In genomic region chr10:75872025-75872914, GRCm38 (mm10) we compare ENCODE assay signal across 8 mouse cellular contexts. TPM values are rescaled to one million over a fixed set of nuclear protein-coding genes. Genes with fewer than 3 reads are reported as not detected.
A peak's percentile ranks its signal among the peaks of the same experiment; 100 is the strongest.
DNase-seq lines count a peak whose midpoint lies in the region; ATAC-seq and TF ChIP-seq lines count a peak whose summit lies in the region.

No protein-coding gene starts in this region.

- peak overlapping the region; percentile 46 for H3K4me3 ChIP-seq in kidney, adult 2 months (ENCODE audit: insufficient read depth, low read depth, low read length)
- H3K4me3 ChIP-seq in cortical plate, adult 2 months (ENCODE audit: insufficient read depth, low read length): peak overlapping the region; percentile 30
- peak overlapping the region; percentile 25 for H3K4me3 ChIP-seq in hindbrain, postnatal 0 days (ENCODE audit: low read length)
- H3K4me3 ChIP-seq in midbrain, embryonic 14.5 days (replicated peaks; ENCODE audit: low read depth, low read length): peak overlapping the region; percentile 35

- H3K36me3 ChIP-seq in kidney, adult 2 months (ENCODE audit: control insufficient read depth, insufficient read depth, low read length): no peaks in the 10 kb centered on the region
- H3K36me3 ChIP-seq in hindbrain, postnatal 0 days (ENCODE audit: insufficient read depth, low read length): no peaks in the 10 kb centered on the region
- H3K36me3 ChIP-seq in midbrain, embryonic 14.5 days (ENCODE audit: control insufficient read depth, insufficient read depth, low read length): no peaks in the 10 kb centered on the region

- no peak overlapping the region for H3K27ac ChIP-seq in kidney, adult 2 months (ENCODE audit: insufficient read depth, low read depth, low read length)
- H3K27ac ChIP-seq in cortical plate, adult 2 months (ENCODE audit: insufficient read depth, low read length): no peak overlapping the region; the same call in 1 of the 2 replicates
- peak overlapping the region; percentile 81 for H3K27ac ChIP-seq in hindbrain, postnatal 0 days
- H3K27ac ChIP-seq in midbrain, embryonic 14.5 days (replicated peaks; ENCODE audit: low read depth, low read length): peak overlapping the region; percentile 89

- no peaks in the 10 kb centered on the region for H3K9me3 ChIP-seq in hindbrain, postnatal 0 days (ENCODE audit: low read length)
- no peaks in the 10 kb centered on the region for H3K9me3 ChIP-seq in midbrain, embryonic 14.5 days (ENCODE audit: control insufficient read depth, low read length)

- TF ChIP-seq POLR2A in kidney, adult 2 months (IDR thresholded peaks at IDR 0.05; ENCODE audit: low read depth, low read length): no peak
- TF ChIP-seq POLR2A in cortical plate, adult 2 months (IDR thresholded peaks at IDR 0.05; ENCODE audit: extremely low read depth, insufficient read depth, low read length): no peak

- no peak; the same call in 1 of the 2 replicates for ATAC-seq in hindbrain, postnatal 0 days
- no peak for ATAC-seq in midbrain, embryonic 14.5 days (ENCODE audit: low FRiP score, low TSS enrichment)
- no peak for ATAC-seq in cerebellum, adult (ENCODE audit: insufficient number of reproducible peaks, low FRiP score, low TSS enrichment)

- DNase-seq in kidney, adult 2 months: no peak
- DNase-seq in kidney, postnatal 14 days: no peak
- no peak for DNase-seq in hindbrain, postnatal 0 days (ENCODE audit: low spot score)
- DNase-seq in midbrain, embryonic 14.5 days: no peak
- no peak for DNase-seq in layer of hippocampus, postnatal 25 days (ENCODE audit: extremely low spot score in 1 of 2, low spot score in 1 of 2)
- DNase-seq in gastrocnemius, postnatal 36 days: no peak

- WGBS in kidney, adult 2 months: 48% methylated on average over 10 of the region's 10 CpGs
- whole genome bisulfite sequencing in hindbrain, postnatal 0 days: 32% methylated on average over 10 of the region's 10 CpGs
- 35% methylated on average over 10 of the region's 10 CpGs for WGBS in midbrain, embryonic 14.5 days

- intact Hi-C loops in gastrocnemius, postnatal 36 days (cut with DNase I): no loop called here

- peak overlapping the region; percentile 50 for H3K4me2 ChIP-seq in hindbrain, postnatal 0 days (ENCODE audit: low read depth, low read length)
- peak overlapping the region; percentile 63 for H3K4me2 ChIP-seq in midbrain, embryonic 14.5 days (ENCODE audit: low read length)

- peak overlapping the region; percentile 28; the same call in 1 of the 2 replicates for H3K9ac ChIP-seq in hindbrain, postnatal 0 days (replicated peaks; ENCODE audit: low read length)
- peak overlapping the region; percentile 41; the same call in 1 of the 2 replicates for H3K9ac ChIP-seq in midbrain, embryonic 14.5 days (replicated peaks; ENCODE audit: low read length)

- peaks cover 9% of the 10 kb centered on the region; the same call in 1 of the 2 replicates for H3K4me1 ChIP-seq in kidney, adult 2 months (ENCODE audit: control insufficient read depth, insufficient read depth, low read length)
- 0 out of 2 replicates have a peak, but pooled peaks cover 1% of the 10 kb centered on the region for H3K4me1 ChIP-seq in cortical plate, adult 2 months (ENCODE audit: control insufficient read depth, insufficient read depth, low read length)
- H3K4me1 ChIP-seq in hindbrain, postnatal 0 days (ENCODE audit: insufficient read depth, low read length): peaks cover 10% of the 10 kb centered on the region
- peaks cover 16% of the 10 kb centered on the region for H3K4me1 ChIP-seq in midbrain, embryonic 14.5 days (ENCODE audit: control insufficient read depth, insufficient read depth, low read length)

- TF ChIP-seq CTCF in kidney, adult 2 months (conservative IDR thresholded peaks at IDR 0.05; ENCODE audit: insufficient read depth, insufficient read length, low read depth, low read length): no peak
- no peak for TF ChIP-seq CTCF in cortical plate, adult 2 months (IDR thresholded peaks at IDR 0.05; ENCODE audit: extremely low read depth, insufficient read depth, low read length)
- no peak for TF ChIP-seq CTCF in hindbrain, postnatal 0 days (IDR thresholded peaks at IDR 0.05; ENCODE audit: low read depth)

- H3K27me3 ChIP-seq in kidney, adult 2 months (replicated peaks; ENCODE audit: control insufficient read depth, insufficient read depth, low read length): no peaks in the 10 kb centered on the region
- no peaks in the 10 kb centered on the region for H3K27me3 ChIP-seq in hindbrain, postnatal 0 days (ENCODE audit: insufficient read depth, low read length)
- no peaks in the 10 kb centered on the region for H3K27me3 ChIP-seq in midbrain, embryonic 14.5 days (ENCODE audit: control insufficient read depth, insufficient read depth, low read length)

RNA-seq across cellular contexts. Expression of gene Mif, which starts 12.2 kb away (rescaled TPM):
- polyA plus RNA-seq in kidney, adult 2 months (2012; rRNA removed): 3,280 and 4,796 TPM in 2 replicates
- polyA plus RNA-seq in cortical plate, adult 2 months (2012; rRNA removed): 1,035 and 1,146 TPM in 2 replicates
- 1,072 and 1,222 TPM in 2 replicates for total RNA-seq in hindbrain, postnatal 0 days (2014; rRNA removed)
- 1,792 and 1,891 TPM in 2 replicates for polyA plus RNA-seq in hindbrain, postnatal 0 days (2015; fragmentation: Nextera tagmentation; extraction: Ambion mirVana)
- 1,381 and 1,864 TPM in 2 replicates for polyA plus RNA-seq in midbrain, embryonic 14.5 days (2014; fragmentation: Nextera tagmentation; extraction: Ambion mirVana)
- 100 to 1,000 TPM; 420 to 504 TPM for total RNA-seq in layer of hippocampus, postnatal 25 days (2021)
- total RNA-seq in gastrocnemius, postnatal 36 days (2021): 100 to 1,000 TPM; 135 to 144 TPM

RNA-seq across cellular contexts. Expression of gene Derl3, which starts 20.9 kb away (rescaled TPM):
- 5.0 and 6.4 TPM in 2 replicates for polyA plus RNA-seq in kidney, adult 2 months (2012; rRNA removed)
- 4.5 and 5.9 TPM in 2 replicates for polyA plus RNA-seq in cortical plate, adult 2 months (2012; rRNA removed)
- 0.79 and 1.8 TPM in 2 replicates for total RNA-seq in hindbrain, postnatal 0 days (2014; rRNA removed)
- polyA plus RNA-seq in hindbrain, postnatal 0 days (2015; fragmentation: Nextera tagmentation; extraction: Ambion mirVana): 0.63 and 0.74 TPM in 2 replicates
- 1.2 TPM in 2 replicates for polyA plus RNA-seq in midbrain, embryonic 14.5 days (2014; fragmentation: Nextera tagmentation; extraction: Ambion mirVana)
- 1 to 10 TPM; 3.8 to 4.7 TPM for total RNA-seq in layer of hippocampus, postnatal 25 days (2021)
- not detected for total RNA-seq in gastrocnemius, postnatal 36 days (2021)

RNA-seq across cellular contexts. Expression of gene Gstt2, which starts 35.0 kb away (rescaled TPM):
- polyA plus RNA-seq in kidney, adult 2 months (2012; rRNA removed): 1,054 and 1,473 TPM in 2 replicates
- polyA plus RNA-seq in cortical plate, adult 2 months (2012; rRNA removed): 15.6 and 17.1 TPM in 2 replicates
- 2.1 and 10.2 TPM in 2 replicates for total RNA-seq in hindbrain, postnatal 0 days (2014; rRNA removed)
- 9.3 and 11.1 TPM in 2 replicates for polyA plus RNA-seq in hindbrain, postnatal 0 days (2015; fragmentation: Nextera tagmentation; extraction: Ambion mirVana)
- 3.8 and 4.3 TPM in 2 replicates for polyA plus RNA-seq in midbrain, embryonic 14.5 days (2014; fragmentation: Nextera tagmentation; extraction: Ambion mirVana)
- 1 to 10 TPM; 2.2 to 4.5 TPM for total RNA-seq in layer of hippocampus, postnatal 25 days (2021)
- 1 to 10 TPM; 3.6 to 4.7 TPM for total RNA-seq in gastrocnemius, postnatal 36 days (2021)

RNA-seq across cellular contexts. Expression of gene Smarcb1, which starts 49.1 kb away (rescaled TPM):
- polyA plus RNA-seq in kidney, adult 2 months (2012; rRNA removed): 34.6 and 37.7 TPM in 2 replicates
- 71.5 and 73.1 TPM in 2 replicates for polyA plus RNA-seq in cortical plate, adult 2 months (2012; rRNA removed)
- 142 and 156 TPM in 2 replicates for total RNA-seq in hindbrain, postnatal 0 days (2014; rRNA removed)
- 197 and 199 TPM in 2 replicates for polyA plus RNA-seq in hindbrain, postnatal 0 days (2015; fragmentation: Nextera tagmentation; extraction: Ambion mirVana)
- polyA plus RNA-seq in midbrain, embryonic 14.5 days (2014; fragmentation: Nextera tagmentation; extraction: Ambion mirVana): 277 and 283 TPM in 2 replicates
- 10 to 100 TPM; 86.4 to 88.8 TPM for total RNA-seq in layer of hippocampus, postnatal 25 days (2021)
- total RNA-seq in gastrocnemius, postnatal 36 days (2021): 10 to 100 TPM; 10.8 to 12.2 TPM

RNA-seq across cellular contexts. Expression of gene Gstt4, which starts 49.9 kb away (rescaled TPM):
- 0.11 and 0.23 TPM in 2 replicates for polyA plus RNA-seq in kidney, adult 2 months (2012; rRNA removed)
- not detected in 2 replicates for polyA plus RNA-seq in cortical plate, adult 2 months (2012; rRNA removed)
- total RNA-seq in hindbrain, postnatal 0 days (2014; rRNA removed): not detected in 2 replicates
- not detected in 2 replicates for polyA plus RNA-seq in hindbrain, postnatal 0 days (2015; fragmentation: Nextera tagmentation; extraction: Ambion mirVana)
- not detected in 2 replicates for polyA plus RNA-seq in midbrain, embryonic 14.5 days (2014; fragmentation: Nextera tagmentation; extraction: Ambion mirVana)
- not detected for total RNA-seq in layer of hippocampus, postnatal 25 days (2021)
- total RNA-seq in gastrocnemius, postnatal 36 days (2021): not detected

Comparison
In these comparisons a context has a peak if more than half of its experiments do, and no peak if none do; other contexts are left out.
1. H3K27ac ChIP-seq: peak in hindbrain, postnatal 0 days (single experiment) and midbrain, embryonic 14.5 days (single experiment); none in kidney, adult 2 months (single experiment) and cortical plate, adult 2 months (single experiment).
2. RNA of gene Gstt2, which starts 35.0 kb away (polyA plus RNA-seq): 1,054 to 1,473 TPM in kidney, adult 2 months; 15.6 to 17.1 TPM in cortical plate, adult 2 months, 9.3 to 11.1 TPM in hindbrain, postnatal 0 days and 3.8 to 4.3 TPM in midbrain, embryonic 14.5 days; every median in the first group is over 10 times any median in the second.
3. Peak in every context shown above with its lines, with median percentiles within 50 percentile points of each other: H3K4me3 ChIP-seq.